Mouse (Mus musculus): ENCODE data around the gene Rmdn3. TPM values are rescaled to one million over a fixed set of nuclear protein-coding genes. Genes with fewer than 3 reads are reported as not detected.

Rmdn3 gene
- total and polyA plus RNA-seq, 3 experiments: 41.8 to 59.1 (median 49.9) TPM

Other genes starting within 250 kb of the Rmdn3 start
- gene Chst14, start 230.5 kb downstream of the Rmdn3 start, total RNA-seq (2012; rRNA removed): 4.4 and 5.1 TPM in 2 replicates
- 3.1 and 4.7 TPM in 2 replicates for gene Chst14, start 230.5 kb downstream of the Rmdn3 start, total RNA-seq (2014; rRNA removed)
- gene Chst14, start 230.5 kb downstream of the Rmdn3 start, polyA plus RNA-seq (2012; ENCODE audit: insufficient read length, low read depth): 6.7 and 8.4 TPM in 2 replicates
- gene Ccdc32, start 127.6 kb downstream of the Rmdn3 start, total RNA-seq (2012; rRNA removed): 11.7 and 13.9 TPM in 2 replicates
- 17.6 and 18.3 TPM in 2 replicates for gene Ccdc32, start 127.6 kb downstream of the Rmdn3 start, total RNA-seq (2014; rRNA removed)
- gene Ccdc32, start 127.6 kb downstream of the Rmdn3 start, polyA plus RNA-seq (2012; ENCODE audit: insufficient read length, low read depth): 11.5 and 11.8 TPM in 2 replicates
- 14.7 and 14.8 TPM in 2 replicates for gene Rpusd2, start 122.2 kb downstream of the Rmdn3 start, total RNA-seq (2012; rRNA removed)
- 9.3 and 10.7 TPM in 2 replicates for gene Rpusd2, start 122.2 kb downstream of the Rmdn3 start, total RNA-seq (2014; rRNA removed)
- 12.3 and 13.7 TPM in 2 replicates for gene Rpusd2, start 122.2 kb downstream of the Rmdn3 start, polyA plus RNA-seq (2012; ENCODE audit: insufficient read length, low read depth)
- 19.9 and 23.3 TPM in 2 replicates for gene Knl1, start 109.9 kb downstream of the Rmdn3 start, total RNA-seq (2012; rRNA removed)
- 23.8 and 29.6 TPM in 2 replicates for gene Knl1, start 109.9 kb downstream of the Rmdn3 start, total RNA-seq (2014; rRNA removed)
- gene Knl1, start 109.9 kb downstream of the Rmdn3 start, polyA plus RNA-seq (2012; ENCODE audit: insufficient read length, low read depth): 13.7 and 16.2 TPM in 2 replicates
- gene Rad51, start 44.2 kb downstream of the Rmdn3 start, total RNA-seq (2012; rRNA removed): 40.5 and 45.0 TPM in 2 replicates
- gene Rad51, start 44.2 kb downstream of the Rmdn3 start, total RNA-seq (2014; rRNA removed): 16.1 and 18.6 TPM in 2 replicates
- gene Rad51, start 44.2 kb downstream of the Rmdn3 start, polyA plus RNA-seq (2012; ENCODE audit: insufficient read length, low read depth): 87.5 and 109 TPM in 2 replicates
- 9.5 and 18.2 TPM in 2 replicates for gene Gchfr, start 10.7 kb upstream of the Rmdn3 start, total RNA-seq (2012; rRNA removed)
- gene Gchfr, start 10.7 kb upstream of the Rmdn3 start, total RNA-seq (2014; rRNA removed): 0.93 and 1.8 TPM in 2 replicates
- 1.1 and 2.7 TPM in 2 replicates for gene Gchfr, start 10.7 kb upstream of the Rmdn3 start, polyA plus RNA-seq (2012; ENCODE audit: insufficient read length, low read depth)
- 4.7 and 9.2 TPM in 2 replicates for gene Gm14137, start 17.5 kb upstream of the Rmdn3 start, total RNA-seq (2012; rRNA removed)
- 2.3 and 2.6 TPM in 2 replicates for gene Gm14137, start 17.5 kb upstream of the Rmdn3 start, total RNA-seq (2014; rRNA removed)
- 3.3 and 3.4 TPM in 2 replicates for gene Gm14137, start 17.5 kb upstream of the Rmdn3 start, polyA plus RNA-seq (2012; ENCODE audit: insufficient read length, low read depth)
- gene Zfyve19, start 51.6 kb upstream of the Rmdn3 start, total RNA-seq (2012; rRNA removed): 38.2 and 38.7 TPM in 2 replicates
- gene Zfyve19, start 51.6 kb upstream of the Rmdn3 start, total RNA-seq (2014; rRNA removed): 25.6 and 28.0 TPM in 2 replicates
- 39.9 and 45.2 TPM in 2 replicates for gene Zfyve19, start 51.6 kb upstream of the Rmdn3 start, polyA plus RNA-seq (2012; ENCODE audit: insufficient read length, low read depth)
- gene Dnajc17, start 51.8 kb upstream of the Rmdn3 start, total RNA-seq (2012; rRNA removed): 15.3 and 18.2 TPM in 2 replicates
- 19.6 and 19.8 TPM in 2 replicates for gene Dnajc17, start 51.8 kb upstream of the Rmdn3 start, total RNA-seq (2014; rRNA removed)
- gene Dnajc17, start 51.8 kb upstream of the Rmdn3 start, polyA plus RNA-seq (2012; ENCODE audit: insufficient read length, low read depth): 22.9 and 26.3 TPM in 2 replicates
- gene Ppp1r14d, start 72.9 kb upstream of the Rmdn3 start, total RNA-seq (2012; rRNA removed): not detected in 2 replicates
- not detected in 2 replicates for gene Ppp1r14d, start 72.9 kb upstream of the Rmdn3 start, total RNA-seq (2014; rRNA removed)
- not detected in 2 replicates for gene Ppp1r14d, start 72.9 kb upstream of the Rmdn3 start, polyA plus RNA-seq (2012; ENCODE audit: insufficient read length, low read depth)
- not detected in 2 replicates for gene Spint1, start 80.3 kb upstream of the Rmdn3 start, total RNA-seq (2012; rRNA removed)
- gene Spint1, start 80.3 kb upstream of the Rmdn3 start, total RNA-seq (2014; rRNA removed): not detected in 2 replicates
- not detected in 2 replicates for gene Spint1, start 80.3 kb upstream of the Rmdn3 start, polyA plus RNA-seq (2012; ENCODE audit: insufficient read length, low read depth)
- 0.08 and 0.17 TPM in 2 replicates for gene Rhov, start 114.2 kb upstream of the Rmdn3 start, total RNA-seq (2012; rRNA removed)
- gene Rhov, start 114.2 kb upstream of the Rmdn3 start, total RNA-seq (2014; rRNA removed): not detected in 2 replicates
- gene Rhov, start 114.2 kb upstream of the Rmdn3 start, polyA plus RNA-seq (2012; ENCODE audit: insufficient read length, low read depth): not detected in 2 replicates
- gene Vps18, start 131.7 kb upstream of the Rmdn3 start, total RNA-seq (2012; rRNA removed): 14.8 and 15.4 TPM in 2 replicates
- gene Vps18, start 131.7 kb upstream of the Rmdn3 start, total RNA-seq (2014; rRNA removed): 7.4 and 8.7 TPM in 2 replicates
- gene Vps18, start 131.7 kb upstream of the Rmdn3 start, polyA plus RNA-seq (2012; ENCODE audit: insufficient read length, low read depth): 15.8 and 17.9 TPM in 2 replicates
- gene Dll4, start 168.8 kb upstream of the Rmdn3 start, total RNA-seq (2012; rRNA removed): 0.13 TPM in 1 of 2 replicates, not detected in the other
- 0.12 TPM in 1 of 2 replicates, not detected in the other for gene Dll4, start 168.8 kb upstream of the Rmdn3 start, total RNA-seq (2014; rRNA removed)
- gene Dll4, start 168.8 kb upstream of the Rmdn3 start, polyA plus RNA-seq (2012; ENCODE audit: insufficient read length, low read depth): not detected in 2 replicates
- 47.5 and 95.6 TPM in 2 replicates for gene Chac1, start 194.2 kb upstream of the Rmdn3 start, total RNA-seq (2012; rRNA removed)
- gene Chac1, start 194.2 kb upstream of the Rmdn3 start, total RNA-seq (2014; rRNA removed): 47.2 and 49.2 TPM in 2 replicates
- gene Chac1, start 194.2 kb upstream of the Rmdn3 start, polyA plus RNA-seq (2012; ENCODE audit: insufficient read length, low read depth): 33.3 and 33.4 TPM in 2 replicates